Mouse (Mus musculus): ENCODE results near the gene Slc35g3. TPM values are rescaled to one million over a fixed set of nuclear protein-coding genes. Genes with fewer than 3 reads are reported as not detected.

Slc35g3 gene
- total RNA-seq, 2 experiments from 2014 or later, result not detected

DNA sequence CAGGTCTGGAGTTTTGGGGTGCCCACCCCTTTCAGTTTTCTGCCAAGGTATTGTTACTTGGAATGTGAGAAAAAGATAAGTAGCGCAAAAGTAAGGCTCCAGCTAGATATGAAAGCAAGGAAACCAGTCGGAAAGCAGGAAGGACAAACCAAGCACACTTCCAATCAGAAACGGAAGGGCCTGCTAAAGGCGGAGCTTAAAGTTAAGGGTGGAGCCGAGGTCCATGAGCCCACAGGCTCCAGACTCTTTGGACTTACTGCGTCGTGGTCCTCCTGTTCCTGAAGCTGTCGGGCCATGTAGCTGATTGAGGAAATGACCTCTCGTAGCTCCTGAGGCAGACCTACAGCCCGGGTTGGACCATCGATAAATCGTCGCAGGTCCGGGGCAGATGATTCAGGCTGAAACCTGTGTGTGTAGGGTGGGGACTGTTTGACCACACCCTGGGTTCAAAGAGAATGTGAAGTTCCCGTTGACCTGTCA lies 23.1 kb upstream of the Slc35g3 start:
- DNase-seq, result peak; percentile 50

DNA sequence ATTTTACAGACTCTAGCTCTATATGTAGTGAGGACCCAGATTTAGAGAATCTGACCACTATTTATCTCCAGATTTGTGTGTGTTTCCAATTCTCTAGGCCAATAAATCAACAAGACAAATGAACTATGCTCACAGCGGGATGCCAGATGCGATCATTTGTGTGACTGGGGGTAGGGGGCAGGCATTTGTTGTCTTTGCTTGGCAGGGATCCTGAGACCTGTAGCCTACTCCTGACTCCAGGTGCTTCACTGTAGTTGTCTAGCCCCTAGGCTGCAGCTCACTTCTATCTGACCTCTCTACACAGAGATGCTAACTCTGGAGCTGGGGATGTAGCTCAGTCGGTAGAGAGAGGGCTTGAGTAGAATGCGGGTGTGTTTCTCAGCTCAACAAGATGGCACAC lies 20.1 kb upstream of the Slc35g3 start:
- no peak for DNase-seq

DNA sequence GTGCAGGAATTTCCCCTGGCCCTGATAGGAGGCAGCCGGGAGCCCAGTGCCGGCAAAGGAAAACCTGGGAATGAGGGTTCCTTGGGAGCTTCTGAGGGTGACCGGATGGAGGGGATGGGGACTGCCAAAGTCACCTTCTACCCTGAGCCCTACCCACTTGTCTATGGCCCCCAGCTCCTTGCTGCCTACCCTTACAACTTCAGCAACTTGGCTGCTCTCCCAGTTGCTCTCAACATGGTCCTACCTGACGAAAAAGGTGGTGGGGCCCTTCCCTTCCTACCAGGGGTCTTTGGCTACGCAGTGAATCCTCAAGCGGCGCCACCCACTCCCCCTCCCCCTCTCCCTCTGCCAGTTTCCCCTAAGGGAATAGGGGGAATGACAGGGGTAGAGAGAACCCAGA lies 17.2 kb upstream of the Slc35g3 start:
- no peak for DNase-seq

DNA sequence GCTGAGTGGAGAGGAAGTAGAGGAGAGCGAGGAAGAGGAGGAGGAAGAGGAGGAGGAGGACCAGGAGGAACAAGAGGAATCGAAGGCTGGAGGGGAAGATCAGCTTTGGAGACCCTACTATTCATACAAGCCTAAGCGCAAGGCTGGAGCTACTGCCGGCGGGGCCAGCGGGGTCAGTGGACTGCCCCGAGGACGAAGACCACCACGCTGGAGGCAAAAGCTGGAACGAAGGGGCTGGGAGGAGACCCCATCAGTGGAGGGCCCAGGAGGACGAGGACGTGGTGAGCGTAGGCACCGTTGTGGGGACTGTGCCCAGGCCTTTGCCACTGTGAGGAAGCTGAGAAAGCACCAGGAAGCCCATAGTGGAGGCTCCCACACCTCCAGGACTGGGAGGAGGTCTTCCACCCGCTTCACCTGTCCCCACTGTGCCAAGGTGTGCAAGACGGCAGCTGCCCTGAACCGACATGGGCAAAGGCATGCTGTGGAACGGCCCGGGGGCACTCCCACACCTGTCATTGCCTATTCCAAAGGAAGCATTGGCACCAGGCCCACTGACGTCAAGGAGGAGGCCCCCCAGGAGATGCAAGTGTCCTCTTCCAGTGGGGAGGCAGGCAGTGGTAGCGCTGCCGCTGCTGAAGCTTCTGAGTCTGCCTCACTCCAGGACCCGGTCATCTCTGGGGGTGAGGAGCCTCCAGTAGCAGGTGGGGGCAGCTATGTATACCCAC lies 16.7 kb upstream of the Slc35g3 start:
- peak; percentile 43 for DNase-seq

DNA sequence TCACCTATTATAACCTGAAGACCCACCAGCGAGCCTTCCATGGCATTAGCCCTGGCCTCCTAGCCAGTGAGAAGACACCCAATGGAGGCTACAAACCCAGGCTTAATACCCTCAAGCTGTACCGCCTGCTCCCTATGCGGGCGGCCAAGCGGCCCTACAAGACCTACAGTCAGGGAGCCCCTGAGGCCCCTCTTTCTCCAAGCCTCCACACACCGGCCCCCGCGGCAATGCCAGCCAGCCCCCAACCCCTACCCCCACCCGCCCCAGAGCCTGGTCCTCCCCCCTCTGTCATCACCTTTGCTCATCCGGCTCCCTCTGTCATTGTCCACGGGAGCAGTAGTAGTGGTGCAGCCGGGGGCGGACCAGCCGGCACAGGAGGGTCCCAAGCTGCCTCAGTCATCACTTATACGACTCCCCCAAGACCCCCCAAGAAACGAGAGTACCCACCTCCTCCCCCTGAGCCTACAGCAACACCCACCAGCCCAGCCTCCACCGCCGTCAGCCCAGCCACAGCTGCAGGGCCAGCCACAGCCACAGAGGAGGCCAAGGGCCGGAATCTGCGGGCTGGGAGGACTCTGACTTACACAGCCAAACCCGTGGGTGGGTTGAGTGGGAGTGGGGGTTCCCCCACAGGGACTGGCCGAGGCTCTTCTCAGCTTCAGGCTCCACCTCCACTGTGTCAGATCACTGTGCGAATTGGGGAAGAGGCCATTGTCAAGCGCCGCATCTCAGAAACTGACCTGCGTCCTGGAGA lies 15.9 kb upstream of the Slc35g3 start:
- no peak for DNase-seq

DNA sequence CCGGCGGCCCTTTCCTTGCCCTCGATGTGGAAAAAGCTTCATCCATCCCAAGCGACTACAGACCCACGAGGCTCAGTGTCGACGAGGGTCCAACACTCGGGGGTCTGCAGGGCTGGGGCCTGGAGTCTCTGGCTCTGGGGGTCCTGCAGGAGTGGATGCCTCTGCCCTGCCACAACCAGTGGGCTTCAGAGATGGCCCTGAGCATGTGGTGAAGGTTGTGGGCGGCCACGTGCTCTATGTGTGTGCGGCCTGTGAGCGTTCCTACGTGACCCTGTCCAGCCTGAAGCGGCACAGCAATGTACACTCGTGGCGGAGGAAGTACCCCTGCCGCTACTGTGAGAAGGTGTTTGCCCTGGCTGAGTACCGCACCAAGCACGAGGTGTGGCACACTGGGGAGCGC lies 14.7 kb upstream of the Slc35g3 start:
- no peak for DNase-seq

DNA sequence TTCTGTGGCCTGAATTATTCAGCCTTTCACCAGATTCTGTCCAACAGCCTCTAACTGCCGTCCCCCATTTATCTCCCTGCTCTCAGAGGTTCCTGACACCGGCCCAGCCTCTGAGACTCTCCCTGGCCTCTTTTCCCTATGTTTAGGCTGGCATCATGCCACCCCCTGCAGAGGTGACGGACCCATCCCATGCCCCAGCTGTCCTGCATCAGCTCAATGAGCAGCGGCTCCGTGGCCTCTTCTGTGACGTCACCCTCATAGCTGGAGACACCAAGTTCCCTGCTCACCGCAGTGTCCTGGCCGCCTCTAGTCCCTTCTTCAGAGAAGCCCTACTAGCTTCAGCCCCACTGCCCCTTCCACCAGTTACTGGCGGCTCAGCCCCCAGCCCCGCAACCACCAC lies 13.9 kb upstream of the Slc35g3 start:
- no peak for DNase-seq

DNA sequence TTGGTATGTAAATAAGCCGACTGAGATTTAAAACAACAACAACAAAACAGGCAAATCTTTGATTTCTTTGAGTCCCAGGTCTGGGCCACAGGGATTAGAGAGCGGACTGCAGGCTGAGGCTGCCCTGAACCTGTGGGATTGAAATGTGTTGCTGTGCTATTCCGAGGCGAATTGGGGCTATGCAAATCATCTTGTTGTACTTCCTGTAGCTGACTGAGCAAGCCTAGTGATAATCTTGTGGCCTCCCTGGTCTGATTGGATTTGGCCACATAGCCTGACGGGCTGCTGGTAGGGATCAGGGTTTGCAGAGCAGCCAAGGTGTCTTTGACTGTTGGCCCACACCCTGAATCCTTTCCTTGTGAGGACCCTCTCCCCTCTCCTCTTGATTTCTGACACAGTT lies 13.2 kb upstream of the Slc35g3 start:
- DNase-seq, result no peak

DNA sequence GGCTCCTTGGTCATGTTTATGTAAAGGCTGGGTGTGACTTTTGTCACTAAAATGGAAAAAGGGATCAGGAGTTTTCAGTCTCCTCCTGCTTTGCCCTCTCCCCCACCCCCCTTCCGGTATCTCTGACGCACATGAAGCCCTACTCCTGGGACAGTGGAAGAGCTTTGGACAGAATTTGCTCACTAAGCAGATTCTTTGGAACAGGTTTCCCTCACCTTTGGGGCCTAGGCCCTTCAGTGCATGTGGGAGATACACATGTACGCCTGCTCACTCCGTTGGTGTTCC lies 5.8 kb upstream of the Slc35g3 start:
- no peak for DNase-seq

DNA sequence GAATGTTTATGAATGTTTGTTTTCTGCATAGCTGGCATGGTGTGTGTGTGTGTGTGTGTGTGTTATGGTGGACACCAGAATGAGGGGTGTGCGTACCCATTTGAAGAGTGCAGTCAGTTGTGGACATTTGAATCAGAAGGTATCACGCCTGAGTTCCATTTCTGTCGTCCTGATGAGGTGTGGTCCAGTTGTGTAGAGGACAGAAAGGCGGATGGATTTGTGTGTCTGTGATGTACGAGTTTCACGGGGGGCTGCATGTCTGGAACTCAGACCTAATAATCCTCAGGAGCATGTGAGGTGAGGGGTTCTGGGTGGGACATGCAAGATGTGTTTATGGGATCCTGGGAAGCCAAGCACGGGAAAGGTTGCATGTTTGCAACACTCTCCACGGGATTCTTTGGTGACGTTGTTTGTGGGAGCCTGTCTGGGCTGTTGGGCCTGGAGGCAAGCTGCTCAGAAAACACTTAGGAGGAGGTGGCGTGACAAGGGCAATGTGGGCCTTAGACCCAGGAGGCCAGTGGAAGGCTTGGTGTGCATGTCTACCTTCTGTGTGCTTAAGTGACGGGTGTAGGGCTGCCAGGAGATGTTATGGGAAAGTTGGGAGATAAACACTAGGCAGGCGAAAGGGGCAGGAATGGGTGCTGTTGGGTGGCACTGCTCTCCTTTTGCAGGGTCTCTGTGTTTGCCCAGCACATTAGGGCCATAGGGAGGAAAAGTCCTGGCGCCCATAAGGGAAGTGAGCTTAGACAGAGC lies 5.3 kb upstream of the Slc35g3 start:
- no peak for DNase-seq

DNA sequence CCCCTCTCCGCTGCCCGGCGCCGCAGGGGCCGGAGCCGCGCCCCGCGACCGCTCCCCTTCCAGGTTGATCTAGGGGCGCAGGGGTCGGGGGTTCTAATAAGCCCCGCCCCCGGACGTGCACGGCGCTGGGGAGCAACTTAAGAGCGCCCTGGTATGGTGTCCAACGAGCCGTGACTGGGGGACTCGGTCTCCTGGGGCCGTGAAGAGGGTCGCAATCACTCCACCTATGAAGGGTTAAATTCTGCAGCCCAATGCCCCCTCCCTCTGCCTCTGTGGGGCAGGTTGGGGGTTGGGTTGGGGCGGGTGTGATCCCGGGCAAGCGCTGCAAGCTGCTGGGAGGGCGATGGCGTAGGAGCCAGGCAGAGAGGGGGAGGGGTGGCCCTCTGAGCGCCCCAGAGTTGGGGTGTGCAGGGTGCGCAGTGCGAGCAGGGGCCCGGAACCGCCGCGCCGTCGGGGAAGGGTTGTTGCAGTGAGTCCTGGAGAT lies 4.4 kb upstream of the Slc35g3 start:
- DNase-seq, result peak; percentile 80

DNA sequence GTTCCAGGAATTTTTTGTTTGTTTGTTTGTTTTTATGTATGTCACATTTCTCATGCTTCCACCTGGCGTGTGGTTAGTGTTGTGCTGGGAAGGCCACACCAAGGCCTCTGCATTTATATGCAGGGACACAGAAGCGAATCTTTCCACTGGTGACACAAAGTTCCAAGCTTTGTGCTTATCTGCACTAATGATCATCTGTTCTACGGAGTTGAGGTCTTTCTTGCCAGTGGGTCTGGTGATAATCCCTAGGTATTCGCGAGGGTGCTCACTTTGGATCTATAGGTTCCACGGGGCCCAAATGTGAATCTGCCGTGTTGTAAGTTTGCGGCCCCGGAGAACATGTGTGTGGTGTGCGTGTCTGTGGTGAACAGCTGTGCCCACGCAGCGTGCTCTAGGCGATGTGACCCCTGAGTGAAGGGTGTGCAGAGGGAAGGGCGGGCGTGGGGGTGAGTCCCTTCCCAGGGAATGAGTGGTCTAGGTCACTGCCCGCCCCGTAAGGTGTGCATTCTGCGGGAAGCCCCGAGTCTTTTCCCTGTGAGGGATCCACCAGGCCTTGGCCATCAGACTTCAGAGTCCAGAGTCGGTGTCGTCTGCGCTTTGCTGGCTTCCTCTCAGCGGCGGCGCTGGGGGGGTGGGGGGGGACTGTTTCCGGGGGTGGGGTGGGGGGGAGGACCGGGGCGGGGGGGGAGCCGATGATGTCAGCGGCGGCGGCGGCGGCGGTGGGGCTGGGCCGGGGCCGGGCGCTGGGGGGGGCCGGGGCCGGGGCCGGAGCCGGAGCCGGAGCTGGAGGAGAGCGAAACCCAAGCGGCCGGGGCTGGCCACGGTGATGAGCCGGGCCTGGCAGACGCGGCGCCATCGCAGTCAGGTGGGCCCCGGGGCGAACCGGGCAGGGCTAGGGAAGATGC lies 3.7 kb upstream of the Slc35g3 start, which contains the start of gene Zbtb4:
Gene Zbtb4, plus strand, starts transcription at position 692 of the 905 bp plus-strand sequence.
- DNase-seq, result peak; percentile 61

DNA sequence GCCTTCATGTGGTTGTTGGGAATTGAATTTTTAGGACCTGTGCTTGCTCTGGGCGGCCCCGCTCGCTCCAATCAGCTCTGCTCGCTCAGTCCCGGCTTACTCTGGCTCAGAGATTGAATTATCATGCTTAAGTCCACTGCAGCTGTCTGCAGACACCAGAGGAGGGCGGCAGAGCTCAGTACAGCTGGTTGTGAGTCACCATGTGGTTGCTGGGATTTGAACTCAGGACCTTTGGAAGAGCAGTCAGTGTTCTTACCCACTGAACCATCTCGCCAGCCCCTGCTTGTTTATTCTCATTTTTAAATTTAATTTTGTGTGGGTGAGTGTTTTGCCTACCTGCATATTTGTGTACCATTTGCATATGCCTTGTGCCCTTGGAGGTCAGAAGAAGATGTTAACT lies 1.8 kb upstream of the Slc35g3 start:
- no peak for DNase-seq

DNA sequence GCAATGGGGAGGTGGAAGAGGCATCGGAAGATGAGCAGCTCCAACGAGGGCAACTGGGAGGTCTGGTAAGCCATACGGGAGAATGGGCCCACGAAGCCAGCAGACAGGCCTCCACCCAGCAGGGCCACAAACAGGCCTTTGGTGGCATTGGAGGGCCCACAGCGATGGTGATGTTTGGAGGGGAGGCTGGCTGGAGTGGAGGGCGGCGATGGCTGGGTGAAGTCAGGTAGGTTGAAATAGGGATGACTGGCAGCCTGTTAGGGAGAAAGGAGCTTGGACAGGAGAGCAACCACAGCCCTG lies 917 bp downstream of the Slc35g3 start:
- no peak for DNase-seq

DNA sequence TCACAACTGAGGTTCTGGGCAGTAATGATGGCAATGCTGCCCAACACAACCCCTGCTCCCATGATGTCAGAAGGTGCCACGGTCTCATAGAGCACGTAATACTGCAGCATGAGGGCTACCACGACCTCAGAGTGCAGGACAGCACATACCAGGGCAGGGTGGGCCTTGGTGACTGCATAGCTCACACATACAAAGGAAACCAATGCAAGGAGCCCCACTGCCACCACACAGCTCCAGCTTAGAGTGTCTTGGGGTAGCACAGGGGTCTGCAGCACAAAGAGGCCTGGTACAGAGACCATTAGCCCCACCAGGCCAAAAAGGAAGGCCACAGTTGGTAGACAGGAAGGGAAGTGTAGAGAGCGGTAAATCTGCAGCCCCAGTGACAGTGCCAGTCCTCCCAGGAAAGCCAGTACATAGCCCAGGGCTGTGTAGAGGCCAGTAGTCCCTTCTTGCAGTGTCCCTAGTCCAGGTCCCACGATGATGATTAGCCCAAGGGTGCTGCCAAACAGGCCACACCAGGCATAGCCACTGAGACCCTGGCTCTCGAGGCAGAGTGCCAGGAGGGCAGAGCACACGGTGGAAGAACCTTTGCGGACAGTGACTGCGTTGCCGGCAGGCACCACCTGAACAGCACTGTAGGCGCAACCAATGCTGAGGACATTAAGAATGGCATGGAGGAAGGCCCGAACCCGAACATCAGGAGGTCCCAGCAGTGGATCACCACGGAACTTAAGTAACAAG lies 1.4 kb downstream of the Slc35g3 start:
- DNase-seq, result no peak

DNA sequence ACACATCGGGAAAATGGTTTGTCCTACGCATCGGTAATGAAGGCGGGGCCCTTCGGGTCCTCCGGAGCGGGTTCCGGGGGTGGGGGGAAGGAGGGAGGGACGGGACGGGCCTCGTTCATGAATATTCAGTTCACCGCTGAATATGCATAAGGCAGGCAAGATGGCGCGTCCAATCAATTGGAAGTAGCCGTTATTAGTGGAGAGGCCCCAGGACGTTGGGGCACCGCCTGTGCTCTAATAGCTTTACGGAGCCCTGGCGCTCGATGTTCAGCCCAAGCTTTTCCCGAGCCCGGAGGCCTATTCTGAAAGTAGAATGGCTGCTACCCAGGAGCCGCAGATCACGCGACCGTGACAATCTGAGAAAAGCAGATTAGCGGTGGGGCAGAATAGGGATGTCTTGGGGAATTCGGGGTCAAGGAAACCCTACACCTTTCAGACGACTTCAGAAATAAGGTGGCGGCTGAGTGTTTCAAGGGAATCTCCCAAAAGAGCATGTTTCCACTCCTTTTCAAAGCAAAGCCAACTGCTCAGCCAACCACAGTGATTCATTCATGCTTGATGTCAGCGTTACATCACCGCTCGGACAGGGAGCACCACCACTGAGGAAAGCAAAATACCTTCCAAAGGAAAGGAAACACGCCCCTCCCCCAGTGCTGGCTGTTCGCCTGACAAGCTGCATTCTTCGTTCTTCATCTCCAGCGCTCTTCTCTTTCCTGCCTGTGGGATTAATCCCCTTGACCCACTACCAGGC lies 2.6 kb downstream of the Slc35g3 start:
- DNase-seq, result peak; percentile 87

DNA sequence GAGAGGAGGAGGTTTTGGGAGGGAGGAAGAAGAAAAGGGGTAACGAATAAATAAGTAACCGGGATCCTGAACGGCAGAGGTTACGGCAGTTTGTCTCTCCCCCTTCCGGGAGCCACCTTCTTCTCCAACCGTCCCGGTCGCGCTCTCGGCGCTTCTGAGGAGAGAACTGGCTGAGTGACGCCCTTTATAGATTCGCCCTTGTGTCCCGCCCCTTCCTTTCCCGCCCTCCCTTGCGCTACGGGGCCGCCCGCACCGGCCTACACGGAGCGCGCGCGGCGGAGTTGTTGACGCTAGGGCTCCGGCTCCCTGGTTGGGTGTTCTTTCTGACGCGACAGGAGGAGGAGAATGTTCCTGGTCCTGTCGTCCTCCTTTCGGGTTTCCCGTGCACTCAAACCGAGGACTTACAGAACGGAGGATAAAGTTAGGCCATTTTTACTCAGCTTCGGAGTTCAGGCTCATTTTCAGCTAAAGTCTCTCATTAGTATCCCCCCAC lies 3.2 kb downstream of the Slc35g3 start, which contains the start of gene Polr2a:
Gene Polr2a, minus strand, starts transcription at position 160 of the 493 bp plus-strand sequence.
- DNase-seq, result peak; percentile 99

DNA sequence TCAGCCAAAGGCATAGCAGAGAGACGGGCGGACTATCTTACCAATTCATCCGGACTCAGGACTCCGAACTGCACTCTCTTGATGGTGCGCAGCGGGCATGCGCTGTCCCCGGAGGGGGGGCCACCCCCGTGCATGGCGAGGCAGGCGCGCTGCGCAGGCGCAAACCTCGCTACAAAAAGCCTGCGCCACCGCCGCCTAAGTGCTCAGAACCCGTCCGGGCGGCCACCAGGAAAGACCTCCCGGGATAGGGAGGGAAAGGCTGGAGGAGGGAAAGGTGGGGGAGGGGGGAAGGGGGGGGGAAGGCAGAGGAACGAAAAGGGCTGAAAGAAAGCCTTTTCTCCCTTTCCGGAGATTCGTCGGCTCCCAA lies 3.7 kb downstream of the Slc35g3 start:
- DNase-seq, result peak; percentile 98

DNA sequence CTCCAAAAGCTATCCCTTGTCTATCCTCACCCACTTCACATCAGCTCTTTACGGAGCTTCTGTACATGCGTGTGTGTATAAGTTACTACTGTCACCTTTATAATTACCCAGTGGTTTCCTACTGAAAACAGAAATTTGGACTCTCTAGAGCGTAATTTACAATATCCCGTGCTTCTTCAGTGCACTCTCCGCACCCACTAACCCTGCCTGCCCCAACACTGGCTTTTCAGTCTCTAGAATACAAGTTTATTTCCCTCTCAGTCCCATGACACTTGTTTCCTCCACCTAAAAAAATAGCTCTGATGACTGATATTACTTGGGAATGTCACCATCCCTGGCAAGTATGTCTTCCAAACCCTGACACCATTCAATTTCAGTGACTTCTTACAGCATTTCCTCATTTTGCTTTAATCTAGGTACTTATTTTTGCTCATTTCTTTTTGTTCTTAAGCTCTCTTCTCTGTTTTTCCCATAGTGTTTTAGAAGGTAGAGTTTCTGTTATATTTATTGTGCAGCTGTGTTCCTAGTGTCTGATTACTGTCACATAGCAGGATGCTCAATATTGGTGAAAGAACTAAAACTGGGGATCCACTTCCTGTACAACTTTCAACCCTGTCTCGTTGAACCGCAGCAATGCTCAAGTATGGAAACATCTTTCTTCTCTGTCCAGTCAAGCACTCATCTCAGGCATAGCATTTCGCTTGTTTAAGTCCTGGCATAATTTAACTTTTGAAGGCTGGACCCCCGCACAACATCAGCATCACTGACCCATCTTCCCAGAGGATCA lies 4.3 kb downstream of the Slc35g3 start:
- no peak for DNase-seq

DNA sequence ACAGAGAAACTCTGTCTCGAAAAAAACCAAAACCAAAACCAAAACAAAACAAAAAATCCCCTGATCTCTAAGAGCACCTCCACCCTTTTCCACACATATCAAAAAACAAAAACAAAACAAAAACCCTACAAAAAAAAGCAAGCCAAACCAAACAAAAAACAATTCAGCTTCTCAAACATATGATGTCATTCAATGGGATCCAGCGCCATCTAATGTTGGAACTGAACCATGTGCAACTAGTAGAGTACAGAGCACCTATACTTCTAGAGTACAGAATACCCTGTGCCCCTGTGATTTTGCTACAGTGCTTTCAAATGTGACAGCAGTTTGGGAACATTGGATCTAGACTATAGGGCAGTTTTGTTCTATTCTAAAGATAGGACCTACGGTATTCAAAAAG lies 7.1 kb downstream of the Slc35g3 start:
- peak; percentile 60 for DNase-seq

All from heart, postnatal 4 days (tissue).